Mouse (Mus musculus): ENCODE results near the gene Tmem106c.

Tmem106c gene

GRCm38 (mm10) chr15:97952889-97953189, 11.2 kb upstream of the Tmem106c start:
- DNase-seq (ENCODE audit: low read depth), result no peak

- DNase-seq (ENCODE audit: low read depth), result no peak
Measured at GRCm38 (mm10) chr15:97954671-97955070, 9.3 kb upstream of the Tmem106c start.

GRCm38 (mm10) chr15:97955286-97955685, 8.7 kb upstream of the Tmem106c start:
- no peak for DNase-seq (ENCODE audit: low read depth)

GRCm38 (mm10) chr15:97955742-97956141, 8.3 kb upstream of the Tmem106c start:
- no peak for DNase-seq (ENCODE audit: low read depth)

GRCm38 (mm10) chr15:97956416-97956815, 7.6 kb upstream of the Tmem106c start:
- no peak for DNase-seq (ENCODE audit: low read depth)

- peak; percentile 14 for DNase-seq (ENCODE audit: low read depth)
Measured at GRCm38 (mm10) chr15:97963329-97963988, 541 bp upstream of the Tmem106c start.

GRCm38 (mm10) chr15:97964836-97965187, 812 bp downstream of the Tmem106c start:
- no peak for DNase-seq (ENCODE audit: low read depth)

- DNase-seq (ENCODE audit: low read depth), result no peak
Measured at GRCm38 (mm10) chr15:97965311-97966045, 1.5 kb downstream of the Tmem106c start.

GRCm38 (mm10) chr15:97970299-97970698, 6.3 kb downstream of the Tmem106c start:
- DNase-seq (ENCODE audit: low read depth), result no peak

- DNase-seq (ENCODE audit: low read depth), result no peak
Measured at GRCm38 (mm10) chr15:97972580-97972979, 8.6 kb downstream of the Tmem106c start.

- no peak for DNase-seq (ENCODE audit: low read depth)
Measured at GRCm38 (mm10) chr15:97973248-97974005, 9.4 kb downstream of the Tmem106c start.

- no peak for DNase-seq (ENCODE audit: low read depth)
Measured at GRCm38 (mm10) chr15:97981560-97981959, 17.6 kb downstream of the Tmem106c start.

- DNase-seq (ENCODE audit: low read depth), result no peak
Measured at GRCm38 (mm10) chr15:97989544-97989943, 25.5 kb downstream of the Tmem106c start.

GRCm38 (mm10) chr15:97990124-97990523, 26.1 kb downstream of the Tmem106c start:
- no peak for DNase-seq (ENCODE audit: low read depth)

- no peak for DNase-seq (ENCODE audit: low read depth)
Measured at GRCm38 (mm10) chr15:97990721-97991120, 26.7 kb downstream of the Tmem106c start.

GRCm38 (mm10) chr15:97991285-97991895, 27.4 kb downstream of the Tmem106c start:
- DNase-seq (ENCODE audit: low read depth), result no peak

- DNase-seq (ENCODE audit: low read depth), result no peak
Measured at GRCm38 (mm10) chr15:97992027-97992711, 28.2 kb downstream of the Tmem106c start.

GRCm38 (mm10) chr15:97992712-97993286, 28.8 kb downstream of the Tmem106c start:
- DNase-seq (ENCODE audit: low read depth), result peak; percentile 55

GRCm38 (mm10) chr15:97996716-97997256, 32.8 kb downstream of the Tmem106c start:
- DNase-seq (ENCODE audit: low read depth), result no peak

- no peak for DNase-seq (ENCODE audit: low read depth)
Measured at GRCm38 (mm10) chr15:97999546-97999945, 35.5 kb downstream of the Tmem106c start.

- no peak for DNase-seq (ENCODE audit: low read depth)
Measured at GRCm38 (mm10) chr15:97999991-98000390, 36.0 kb downstream of the Tmem106c start.
